In the genomic region with DNA sequence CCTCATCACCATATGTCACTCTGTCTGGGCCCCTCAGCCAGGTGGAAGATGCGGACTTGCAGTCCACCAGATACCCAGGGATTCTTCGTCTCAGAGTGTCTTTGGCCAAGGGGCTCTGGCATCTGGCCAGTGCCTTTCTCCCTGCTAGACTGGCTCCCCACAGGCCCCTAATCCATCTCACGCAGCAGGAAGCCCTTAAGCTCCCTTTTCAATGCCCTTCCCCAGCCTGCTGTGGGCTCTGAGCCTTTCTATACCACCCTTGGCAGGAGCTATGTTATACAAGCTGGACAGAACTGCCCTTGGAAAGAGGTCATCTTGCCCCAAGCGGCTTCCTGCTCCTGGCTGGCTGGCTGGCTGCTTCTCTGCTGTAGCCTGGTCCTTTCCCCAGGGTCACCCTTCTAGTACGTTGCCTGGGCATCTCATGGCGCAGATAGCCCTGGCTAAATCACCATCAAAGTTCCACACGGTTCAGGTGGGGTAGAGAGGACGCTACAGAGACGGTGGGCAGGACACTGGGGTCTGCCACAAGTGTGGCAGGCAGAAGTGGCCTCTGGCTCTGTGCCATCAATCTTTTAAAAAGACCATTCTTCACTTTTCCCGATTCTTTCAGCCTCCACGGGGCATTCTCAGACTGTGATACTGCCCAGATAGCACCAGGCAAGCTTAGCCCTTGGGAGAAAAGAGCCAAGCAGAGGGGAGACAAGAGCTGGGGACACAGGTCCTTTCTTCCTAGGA, we compare ENCODE assay signal across 9 mouse cellular contexts. TPM values are rescaled to one million over a fixed set of nuclear protein-coding genes. Genes with fewer than 3 reads are reported as not detected.
DNase-seq lines count a peak whose midpoint lies in the region; ATAC-seq and TF ChIP-seq lines count a peak whose summit lies in the region.
"Had no signal": no experiment of that assay in that cellular context is flagged by ENCODE, and none has a peak within 500 bp of the region (broad histone marks: within the 10 kb centered on the region; RNA-seq: fewer than 3 reads in every experiment).

No protein-coding gene starts in this region.

- peaks cover 30% of the 10 kb centered on the region for H3K4me1 ChIP-seq in intestine, embryonic 14.5 days (replicated peaks; ENCODE audit: control insufficient read depth, insufficient read depth, low read length)
- H3K4me1 ChIP-seq in intestine, postnatal 0 days (replicated peaks; ENCODE audit: control insufficient read depth, insufficient read depth, low read length), result no peaks in the 10 kb centered on the region
- H3K4me1 ChIP-seq in heart, embryonic 15.5 days (replicated peaks), result peaks cover 48% of the 10 kb centered on the region
- H3K4me1 ChIP-seq in midbrain, embryonic 12.5 days, result peaks cover 44% of the 10 kb centered on the region

- H3K36me3 ChIP-seq in intestine, embryonic 14.5 days (ENCODE audit: control insufficient read depth, insufficient read depth, low read length), result no peaks in the 10 kb centered on the region
- H3K36me3 ChIP-seq in intestine, postnatal 0 days (ENCODE audit: control insufficient read depth, insufficient read depth), result no peaks in the 10 kb centered on the region
- no peaks in the 10 kb centered on the region for H3K36me3 ChIP-seq in heart, embryonic 15.5 days
- no peaks in the 10 kb centered on the region for H3K36me3 ChIP-seq in midbrain, embryonic 12.5 days

- H3K4me3 ChIP-seq in intestine, embryonic 14.5 days (ENCODE audit: low read depth, low read length), result no peak overlapping the region
- H3K4me3 ChIP-seq in intestine, postnatal 0 days (ENCODE audit: low read depth, low read length), result no peak overlapping the region
- H3K4me3 ChIP-seq in heart, embryonic 15.5 days, result no peak overlapping the region
- 0 out of 2 replicates have a peak overlapping the region, but pooled peaks have one; percentile 0 for H3K4me3 ChIP-seq in midbrain, embryonic 12.5 days

- no peak for ATAC-seq in intestine, embryonic 14.5 days (replicated peaks; ENCODE audit: low FRiP score, low TSS enrichment, low read depth)
- ATAC-seq in intestine, postnatal 0 days, result no peak
- ATAC-seq in heart, embryonic 15.5 days (replicated peaks; ENCODE audit: insufficient number of reproducible peaks, insufficient read depth, low FRiP score, low read depth), result no peak; the same call in 1 of the 2 replicates
- no peak for ATAC-seq in midbrain, embryonic 12.5 days (ENCODE audit: low FRiP score, low read depth)

- no peak overlapping the region for H3K9ac ChIP-seq in intestine, embryonic 14.5 days (ENCODE audit: low read length)
- no peak overlapping the region for H3K9ac ChIP-seq in intestine, postnatal 0 days (ENCODE audit: low read depth, low read length)
- H3K9ac ChIP-seq in heart, embryonic 15.5 days, result peak overlapping the region; percentile 32; the same call in 1 of the 2 replicates
- H3K9ac ChIP-seq in midbrain, embryonic 12.5 days (replicated peaks), result 0 out of 2 replicates have a peak overlapping the region, but pooled peaks have one; percentile 20

- H3K9me3 ChIP-seq in intestine, embryonic 14.5 days (ENCODE audit: control insufficient read depth, low read length), result 0 out of 2 replicates have a peak, but pooled peaks cover under 1% of the 10 kb centered on the region
- H3K9me3 ChIP-seq in intestine, postnatal 0 days (ENCODE audit: control insufficient read depth), result no peaks in the 10 kb centered on the region
- H3K9me3 ChIP-seq in heart, embryonic 15.5 days (replicated peaks), result no peaks in the 10 kb centered on the region
- peaks cover 3% of the 10 kb centered on the region; the same call in 1 of the 2 replicates for H3K9me3 ChIP-seq in midbrain, embryonic 12.5 days

- TF ChIP-seq CTCF in intestine, postnatal 0 days (IDR thresholded peaks at IDR 0.05; ENCODE audit: low read depth), result no peak

- no peaks in the 10 kb centered on the region for H3K27me3 ChIP-seq in intestine, embryonic 14.5 days (replicated peaks; ENCODE audit: control insufficient read depth, insufficient read depth, low read length)
- H3K27me3 ChIP-seq in intestine, postnatal 0 days (replicated peaks; ENCODE audit: control insufficient read depth, insufficient read depth, low read length), result peaks cover 7% of the 10 kb centered on the region; the same call in 1 of the 2 replicates
- no peaks in the 10 kb centered on the region for H3K27me3 ChIP-seq in heart, embryonic 15.5 days
- peaks cover 49% of the 10 kb centered on the region for H3K27me3 ChIP-seq in midbrain, embryonic 12.5 days

- peak overlapping the region; percentile 55; the same call in 1 of the 2 replicates for H3K27ac ChIP-seq in intestine, embryonic 14.5 days (ENCODE audit: low read depth)
- H3K27ac ChIP-seq in intestine, postnatal 0 days (ENCODE audit: low read depth, low read length), result no peak overlapping the region
- H3K27ac ChIP-seq in heart, embryonic 15.5 days, result peak overlapping the region; percentile 82
- H3K27ac ChIP-seq in midbrain, embryonic 12.5 days (replicated peaks), result peak overlapping the region; percentile 80
- H3K27ac ChIP-seq: macrophage had no signal

- 32% methylated on average over 11 of the region's 11 CpGs for WGBS in intestine, embryonic 14.5 days
- 46% methylated on average over 11 of the region's 11 CpGs for WGBS in intestine, postnatal 0 days
- WGBS in heart, embryonic 15.5 days, result 23% methylated on average over 11 of the region's 11 CpGs
- WGBS in midbrain, embryonic 12.5 days, result 6% methylated on average over 11 of the region's 11 CpGs

- no peak for DNase-seq in intestine, embryonic 14.5 days (ENCODE audit: low spot score)
- peak; percentile 71 to 86 for DNase-seq in cerebellum, postnatal 10 days
- DNase-seq in c-Kit-positive CD71-positive TER-119-positive erythroid progenitor cells, embryonic 14.5 days (ENCODE audit: low spot score), result no peak
- no peak for DNase-seq in layer of hippocampus, postnatal 25 days (ENCODE audit: extremely low spot score in 1 of 2, low spot score in 1 of 2)
- DNase-seq in layer of hippocampus, adult 11-12 months (ENCODE audit: low spot score), result no peak

- H3K4me2 ChIP-seq in intestine, embryonic 14.5 days (ENCODE audit: low read length), result no peak overlapping the region
- H3K4me2 ChIP-seq in intestine, postnatal 0 days (replicated peaks; ENCODE audit: low read depth), result no peak overlapping the region
- 0 out of 2 replicates have a peak overlapping the region, but pooled peaks have one; percentile 7 for H3K4me2 ChIP-seq in heart, embryonic 15.5 days
- peak overlapping the region; percentile 32; the same call in 1 of the 2 replicates for H3K4me2 ChIP-seq in midbrain, embryonic 12.5 days (replicated peaks)

RNA-seq across cellular contexts. Expression of gene Gm11627, which starts 2.2 kb away (rescaled TPM):
- polyA plus RNA-seq in intestine, embryonic 14.5 days (2014; fragmentation: Nextera tagmentation; extraction: Ambion mirVana), result 13.5 and 15.7 TPM in 2 replicates
- 11.2 and 12.7 TPM in 2 replicates for polyA plus RNA-seq in intestine, postnatal 0 days (2015; fragmentation: Nextera tagmentation; extraction: Ambion mirVana)
- polyA plus RNA-seq in heart, embryonic 15.5 days (2015; fragmentation: Nextera tagmentation; extraction: Ambion mirVana), result 9.7 and 13.7 TPM in 2 replicates
- 8.3 and 10.5 TPM in 2 replicates for polyA plus RNA-seq in midbrain, embryonic 12.5 days (2016; fragmentation: Nextera tagmentation; extraction: Ambion mirVana)
- total RNA-seq in layer of hippocampus, postnatal 25 days (2021), result 1 to 10 TPM; 3.1 to 3.7 TPM
- polyA plus RNA-seq: macrophage had no signal

RNA-seq across cellular contexts. Expression of gene Fzd2, which starts 22.7 kb away (rescaled TPM):
- 20.4 and 21.9 TPM in 2 replicates for polyA plus RNA-seq in intestine, embryonic 14.5 days (2014; fragmentation: Nextera tagmentation; extraction: Ambion mirVana)
- 6.0 and 6.2 TPM in 2 replicates for polyA plus RNA-seq in intestine, postnatal 0 days (2015; fragmentation: Nextera tagmentation; extraction: Ambion mirVana)
- 15.1 and 20.4 TPM in 2 replicates for polyA plus RNA-seq in heart, embryonic 15.5 days (2015; fragmentation: Nextera tagmentation; extraction: Ambion mirVana)
- polyA plus RNA-seq in midbrain, embryonic 12.5 days (2016; fragmentation: Nextera tagmentation; extraction: Ambion mirVana), result 34.7 and 37.9 TPM in 2 replicates
- 1 to 10 TPM; 6.6 to 9.9 TPM for total RNA-seq in layer of hippocampus, postnatal 25 days (2021)
- polyA plus RNA-seq: macrophage had no signal

RNA-seq across cellular contexts. Expression of gene Gpatch8, which starts 25.3 kb away (rescaled TPM):
- 40.1 and 49.6 TPM in 2 replicates for polyA plus RNA-seq in intestine, embryonic 14.5 days (2014; fragmentation: Nextera tagmentation; extraction: Ambion mirVana)
- 18.9 and 22.3 TPM in 2 replicates for polyA plus RNA-seq in intestine, postnatal 0 days (2015; fragmentation: Nextera tagmentation; extraction: Ambion mirVana)
- polyA plus RNA-seq in heart, embryonic 15.5 days (2015; fragmentation: Nextera tagmentation; extraction: Ambion mirVana), result 34.4 and 38.4 TPM in 2 replicates
- polyA plus RNA-seq in midbrain, embryonic 12.5 days (2016; fragmentation: Nextera tagmentation; extraction: Ambion mirVana), result 72.0 and 78.5 TPM in 2 replicates
- 10 to 100 TPM; 38.3 to 49.4 TPM for total RNA-seq in layer of hippocampus, postnatal 25 days (2021)

Comparison
In these comparisons a context has a peak if more than half of its experiments do, and no peak if none do; other contexts are left out.
1. DNase-seq: peak in cerebellum, postnatal 10 days (2 of 2); none in intestine, embryonic 14.5 days (single experiment), c-Kit-positive CD71-positive TER-119-positive erythroid progenitor cells, embryonic 14.5 days (single experiment), layer of hippocampus, postnatal 25 days (0 of 2) and layer of hippocampus, adult 11-12 months (single experiment).
2. H3K4me2 ChIP-seq: peak in heart, embryonic 15.5 days (single experiment) and midbrain, embryonic 12.5 days (single experiment); none in intestine, embryonic 14.5 days (single experiment) and intestine, postnatal 0 days (single experiment).
3. H3K9ac ChIP-seq: peak in heart, embryonic 15.5 days (single experiment) and midbrain, embryonic 12.5 days (single experiment); none in intestine, embryonic 14.5 days (single experiment) and intestine, postnatal 0 days (single experiment).